Mouse (Mus musculus) forebrain, embryonic 16.5 days (tissue): ENCODE data around the gene Oit3. TPM values are rescaled to one million over a fixed set of nuclear protein-coding genes. Genes with fewer than 3 reads are reported as not detected.

Experiments used
- ATAC-seq: fragments of 200-750 bp; cut with Nextera tagmentation; 2 replicates; pipeline ENCODE4 v1.8.0; 2017; ENCODE audit warnings: mild to moderate bottlenecking, moderate library complexity
- H3K27ac ChIP-seq: fragments of 300-500 bp; sonication (generic); 2 replicates; pipeline ENCODE4 v1.5.1; 2014; ENCODE audit warnings: low read length, control low read depth
- H3K27me3 ChIP-seq: fragments of 300-500 bp; sonication (generic); replicated peaks from 2 replicates; pipeline ENCODE4 v1.6.1; 2014; ENCODE audit warnings: low read length; ENCODE audit not compliant: control insufficient read depth, insufficient read depth
- H3K36me3 ChIP-seq: fragments of 300-500 bp; sonication (generic); 2 replicates; pipeline ENCODE4 v1.6.1; 2014; ENCODE audit not compliant: control insufficient read depth, insufficient read depth
- H3K4me1 ChIP-seq: fragments of 300-500 bp; sonication (generic); replicated peaks from 2 replicates; pipeline ENCODE4 v1.6.1; 2014; ENCODE audit warnings: low read length; ENCODE audit not compliant: control insufficient read depth, insufficient read depth
- H3K4me2 ChIP-seq: fragments of 300-500 bp; sonication (generic); 2 replicates; pipeline ENCODE4 v1.6.1; 2014; ENCODE audit warnings: mild to moderate bottlenecking, low read length, control low read depth
- H3K4me3 ChIP-seq: fragments of 300-500 bp; sonication (generic); replicated peaks from 2 replicates; pipeline ENCODE4 v1.5.1; 2014; ENCODE audit warnings: mild to moderate bottlenecking, low read length, control low read depth
- H3K9ac ChIP-seq: fragments of 300-500 bp; sonication (generic); replicated peaks from 2 replicates; pipeline ENCODE4 v1.6.1; 2014; ENCODE audit warnings: low read depth, low read length, control low read depth
- H3K9me3 ChIP-seq: fragments of 300-500 bp; sonication (generic); 2 replicates; pipeline ENCODE4 v1.6.1; 2016; ENCODE audit warnings: low read length; ENCODE audit not compliant: control insufficient read depth
- WGBS: fragments of 180-500 bp; shearing (Covaris S2); extraction: QIAGEN DNeasy Blood & Tissue Kit; methylation state at CpG from one replicate; pipeline ENCODE4 v1.1.7; 2014; 5-methylcytosine and 5-hydroxymethylcytosine counted together
- polyA plus RNA-seq: library from polyadenylated mRNA; unstranded; fragments of >200 nt; fragmentation: Nextera tagmentation; extraction: Ambion mirVana; gene quantifications from 2 replicates; pipeline ENCODE4 v1.2.1, GENCODE M21; 2015

Gene Oit3
- polyA plus RNA-seq: 0.08 TPM in 1 of 2 replicates, not detected in the other

- no peak for ATAC-seq
- H3K27me3 ChIP-seq: no peaks in the 10 kb centered on the region
- H3K9ac ChIP-seq: no peak within 1 kb of the TSS
- H3K4me1 ChIP-seq: no peaks in the 10 kb centered on the region
- no peak within 1 kb of the TSS for H3K27ac ChIP-seq
- H3K36me3 ChIP-seq: no peaks in the 10 kb centered on the region
- WGBS: 85% methylated on average over 11 of the region's 11 CpGs
- no peak within 1 kb of the TSS for H3K4me3 ChIP-seq
- H3K4me2 ChIP-seq: no peak within 1 kb of the TSS
- H3K9me3 ChIP-seq: no peaks in the 10 kb centered on the region
Observed at GRCm38 (mm10) chr10:59441735-59442134, at the start of gene Oit3. TSS of gene Oit3 (minus strand) at chr10:59441778.

- Histone ChIP-seq H3K9me3 (peaks cover 7% of the 10 kb centered on the region), H3K27me3 (no peaks in the 10 kb centered on the region), H3K4me3 (no peak overlapping the region), H3K4me2 (no peak overlapping the region), H3K27ac (no peak overlapping the region), H3K36me3 (no peaks in the 10 kb centered on the region), H3K4me1 (no peaks in the 10 kb centered on the region), H3K9ac (no peak overlapping the region)
- ATAC-seq: no peak
- WGBS: 79% methylated on average over 8 of the region's 8 CpGs
Observed at GRCm38 (mm10) chr10:59490920-59491319, 49.3 kb upstream of the Oit3 start.

GRCm38 (mm10) chr10:59489411-59489810 is 47.8 kb upstream of the Oit3 start:
- no peak for ATAC-seq

GRCm38 (mm10) chr10:59487351-59487750 is 45.8 kb upstream of the Oit3 start:
- 88% methylated on average over 2 of the region's 2 CpGs for WGBS
- no peak overlapping the region for H3K4me2 ChIP-seq
- H3K27me3 ChIP-seq: no peaks in the 10 kb centered on the region
- no peak overlapping the region for H3K9ac ChIP-seq
- H3K4me1 ChIP-seq: no peaks in the 10 kb centered on the region
- H3K4me3 ChIP-seq: no peak overlapping the region
- ATAC-seq: no peak
- peaks cover 7% of the 10 kb centered on the region for H3K9me3 ChIP-seq
- H3K27ac ChIP-seq: no peak overlapping the region
- H3K36me3 ChIP-seq: no peaks in the 10 kb centered on the region

More at GRCm38 (mm10) chr10:59489411-59489810, 47.8 kb upstream of the Oit3 start:
- Histone ChIP-seq H3K27ac (no peak overlapping the region), H3K4me2 (no peak overlapping the region), H3K36me3 (no peaks in the 10 kb centered on the region), H3K4me1 (no peaks in the 10 kb centered on the region), H3K27me3 (no peaks in the 10 kb centered on the region), H3K4me3 (no peak overlapping the region), H3K9ac (no peak overlapping the region), H3K9me3 (peaks cover 7% of the 10 kb centered on the region)
- WGBS: 88% methylated on average over 1 of the region's 1 CpGs

- WGBS: 94% methylated on average over 6 of the region's 6 CpGs
- no peaks in the 10 kb centered on the region for H3K27me3 ChIP-seq
- no peaks in the 10 kb centered on the region for H3K9me3 ChIP-seq
- H3K4me1 ChIP-seq: no peaks in the 10 kb centered on the region
- H3K36me3 ChIP-seq: no peaks in the 10 kb centered on the region
- no peak overlapping the region for H3K9ac ChIP-seq
- H3K4me3 ChIP-seq: no peak overlapping the region
- no peak for ATAC-seq
- H3K4me2 ChIP-seq: no peak overlapping the region
- H3K27ac ChIP-seq: no peak overlapping the region
Observed at GRCm38 (mm10) chr10:59484318-59484717, 42.7 kb upstream of the Oit3 start.

- Histone ChIP-seq H3K4me3 (no peak overlapping the region), H3K4me2 (no peak overlapping the region), H3K9me3 (0 out of 2 replicates have a peak, but pooled peaks cover 3% of the 10 kb centered on the region), H3K9ac (no peak overlapping the region), H3K27ac (no peak overlapping the region), H3K27me3 (no peaks in the 10 kb centered on the region), H3K36me3 (no peaks in the 10 kb centered on the region), H3K4me1 (no peaks in the 10 kb centered on the region)
- no peak for ATAC-seq
- 92% methylated on average over 5 of the region's 5 CpGs for WGBS
Observed at GRCm38 (mm10) chr10:59481381-59481780, 39.8 kb upstream of the Oit3 start.

- Histone ChIP-seq H3K36me3 (no peaks in the 10 kb centered on the region), H3K27me3 (no peaks in the 10 kb centered on the region), H3K9ac (no peak overlapping the region), H3K9me3 (no peaks in the 10 kb centered on the region), H3K4me1 (peaks cover 6% of the 10 kb centered on the region; the same call in 1 of the 2 replicates), H3K4me2 (no peak overlapping the region), H3K27ac (no peak overlapping the region), H3K4me3 (no peak overlapping the region)
- 67% methylated on average over 5 of the region's 5 CpGs for WGBS
- no peak for ATAC-seq
Observed at GRCm38 (mm10) chr10:59470451-59470850, 28.9 kb upstream of the Oit3 start.

GRCm38 (mm10) chr10:59467297-59467696 is 25.7 kb upstream of the Oit3 start:
- 88% methylated on average over 12 of the region's 12 CpGs for WGBS
- Histone ChIP-seq H3K9ac (no peak overlapping the region), H3K36me3 (no peaks in the 10 kb centered on the region), H3K4me2 (no peak overlapping the region), H3K4me1 (peaks cover 6% of the 10 kb centered on the region; the same call in 1 of the 2 replicates), H3K27me3 (no peaks in the 10 kb centered on the region), H3K27ac (no peak overlapping the region), H3K9me3 (no peaks in the 10 kb centered on the region), H3K4me3 (no peak overlapping the region)
- ATAC-seq: no peak

- Histone ChIP-seq H3K4me2 (no peak overlapping the region), H3K36me3 (no peaks in the 10 kb centered on the region), H3K9me3 (no peaks in the 10 kb centered on the region), H3K27ac (no peak overlapping the region), H3K9ac (no peak overlapping the region), H3K4me1 (peaks cover 4% of the 10 kb centered on the region; the same call in 1 of the 2 replicates), H3K27me3 (no peaks in the 10 kb centered on the region), H3K4me3 (no peak overlapping the region)
- 84% methylated on average over 4 of the region's 4 CpGs for WGBS
- no peak for ATAC-seq
Observed at GRCm38 (mm10) chr10:59466626-59467025, 25.0 kb upstream of the Oit3 start.

- Histone ChIP-seq H3K4me3 (no peak overlapping the region), H3K9me3 (no peaks in the 10 kb centered on the region), H3K9ac (no peak overlapping the region), H3K4me1 (peaks cover 3% of the 10 kb centered on the region; the same call in 1 of the 2 replicates), H3K4me2 (no peak overlapping the region), H3K27ac (no peak overlapping the region), H3K27me3 (no peaks in the 10 kb centered on the region), H3K36me3 (no peaks in the 10 kb centered on the region)
- ATAC-seq: no peak
- WGBS: 85% methylated on average over 3 of the region's 3 CpGs
Observed at GRCm38 (mm10) chr10:59465546-59465945, 24.0 kb upstream of the Oit3 start.
